Mouse (Mus musculus) layer of hippocampus, adult 2 months (tissue): ENCODE measurements around the gene Pkhd1. TPM values are rescaled to one million over a fixed set of nuclear protein-coding genes. Genes with fewer than 3 reads are reported as not detected.

ENCODE experiments used
- DNase-seq, 2 experiments: peaks; one replicate each; pipeline ENCODE4 v3.0.0; 2022; ENCODE audit warnings: low spot score in 2 of 2
- H3K27ac ChIP-seq: fragments of 200-600 bp; 2 replicates; pipeline ENCODE4 v1.8.1; 2022
- H3K4me3 ChIP-seq: fragments of 200-600 bp; 2 replicates; pipeline ENCODE4 v1.8.1; 2022; ENCODE audit warnings: mild to moderate bottlenecking
- CTCF ChIP-seq: fragments of 200-600 bp; conservative IDR thresholded peaks from 2 replicates; pipeline ENCODE4 v1.8.1; 2022; ENCODE audit warnings: antibody characterized with exemption, mild to moderate bottlenecking, moderate library complexity
- long read RNA-seq, 2 experiments: library from polyadenylated mRNA; stranded (forward); transcript quantifications; one replicate each; pipeline ENCODE4 v2.0.0; 2021; ENCODE audit warnings: borderline mapping rate in 2 of 2
- total RNA-seq, 2 experiments: library from RNA; stranded (reverse); gene quantifications; 2 replicates each; pipeline ENCODE4 v1.2.3; 2021

The Pkhd1 gene
- total RNA-seq = under 1 TPM in 1 of 2 experiments, not detected in 1; 0.22 TPM
- long read RNA-seq, experiment 1 = 0 reads
- long read RNA-seq, experiment 2 = 0 reads

GRCm38 (mm10) chr1:20617849-20618530 lies at the start of gene Pkhd1:
Gene Pkhd1, minus strand, starts transcription at chr1:20618064.
- no peak for TF ChIP-seq CTCF
- H3K27ac ChIP-seq = no peak within 1 kb of the TSS
- DNase-seq = no peak

GRCm38 (mm10) chr1:20667567-20667966 lies 49.7 kb upstream of the Pkhd1 start:
- TF ChIP-seq CTCF = no peak
- no peak overlapping the region for H3K27ac ChIP-seq
- H3K4me3 ChIP-seq = no peak overlapping the region
- no peak for DNase-seq

More at GRCm38 (mm10) chr1:20617849-20618530, at the start of gene Pkhd1:
- no peak within 1 kb of the TSS for H3K4me3 ChIP-seq

- Histone ChIP-seq H3K27ac (no peak overlapping the region), H3K4me3 (no peak overlapping the region)
- no peak for DNase-seq
- TF ChIP-seq CTCF = no peak
Observed at GRCm38 (mm10) chr1:20666233-20666632, 48.4 kb upstream of the Pkhd1 start.

- no peak for TF ChIP-seq CTCF
- Histone ChIP-seq H3K4me3 (no peak overlapping the region), H3K27ac (no peak overlapping the region)
- DNase-seq = no peak
Observed at GRCm38 (mm10) chr1:20655085-20655484, 37.2 kb upstream of the Pkhd1 start.

- no peak overlapping the region for H3K27ac ChIP-seq
- TF ChIP-seq CTCF = no peak
- no peak overlapping the region for H3K4me3 ChIP-seq
- DNase-seq = no peak
Observed at GRCm38 (mm10) chr1:20653513-20654506, 35.9 kb upstream of the Pkhd1 start.

- no peak overlapping the region for H3K27ac ChIP-seq
- no peak for TF ChIP-seq CTCF
- DNase-seq = no peak
- no peak overlapping the region for H3K4me3 ChIP-seq
Observed at GRCm38 (mm10) chr1:20634856-20635255, 17.0 kb upstream of the Pkhd1 start.

- TF ChIP-seq CTCF = no peak
- Histone ChIP-seq H3K27ac (no peak overlapping the region), H3K4me3 (no peak overlapping the region)
- DNase-seq = no peak
Observed at GRCm38 (mm10) chr1:20633276-20633869, 15.5 kb upstream of the Pkhd1 start.

GRCm38 (mm10) chr1:20624564-20624963 lies 6.7 kb upstream of the Pkhd1 start:
- H3K4me3 ChIP-seq = no peak overlapping the region
- no peak for DNase-seq
- H3K27ac ChIP-seq = no peak overlapping the region
- no peak for TF ChIP-seq CTCF

- Histone ChIP-seq H3K27ac (no peak overlapping the region), H3K4me3 (no peak overlapping the region)
- no peak for TF ChIP-seq CTCF
- DNase-seq = no peak
Observed at GRCm38 (mm10) chr1:20623375-20623774, 5.5 kb upstream of the Pkhd1 start.

- Histone ChIP-seq H3K4me3 (no peak overlapping the region), H3K27ac (no peak overlapping the region)
- no peak for DNase-seq
- TF ChIP-seq CTCF = no peak
Observed at GRCm38 (mm10) chr1:20620611-20621010, 2.7 kb upstream of the Pkhd1 start.

GRCm38 (mm10) chr1:20619363-20619762 lies 1.5 kb upstream of the Pkhd1 start:
- H3K27ac ChIP-seq = no peak overlapping the region
- H3K4me3 ChIP-seq = no peak overlapping the region
- no peak for TF ChIP-seq CTCF
- DNase-seq = no peak

- Histone ChIP-seq H3K4me3 (no peak overlapping the region), H3K27ac (no peak overlapping the region)
- DNase-seq = peak; percentile 21 to 53
- TF ChIP-seq CTCF = peak; percentile 91
Observed at GRCm38 (mm10) chr1:20612643-20613042, 5.2 kb downstream of the Pkhd1 start.

- Histone ChIP-seq H3K4me3 (no peak overlapping the region), H3K27ac (no peak overlapping the region)
- TF ChIP-seq CTCF = no peak
- no peak for DNase-seq
Observed at GRCm38 (mm10) chr1:20605489-20605888, 12.4 kb downstream of the Pkhd1 start.
